Mouse (Mus musculus) embryonic facial prominence, embryonic 12.5 days (tissue): ENCODE measurements around the gene Bglap. TPM values are rescaled to one million over a fixed set of nuclear protein-coding genes. Genes with fewer than 3 reads are reported as not detected.

ENCODE experiments used
- ATAC-seq: fragments of 200-750 bp; cut with Nextera tagmentation; 2 replicates; pipeline ENCODE4 v1.8.0; 2017; ENCODE audit not compliant: insufficient number of reproducible peaks, insufficient read depth, low FRiP score, low TSS enrichment
- H3K27ac ChIP-seq: fragments of 300-500 bp; sonication (generic); 2 replicates; pipeline ENCODE4 v1.5.1; 2016; ENCODE audit warnings: mild to moderate bottlenecking
- H3K27me3 ChIP-seq: fragments of 300-500 bp; sonication (generic); 2 replicates; pipeline ENCODE4 v1.6.1; 2016; ENCODE audit warnings: mild to moderate bottlenecking, moderate library complexity
- H3K36me3 ChIP-seq: fragments of 300-500 bp; sonication (generic); 2 replicates; pipeline ENCODE4 v1.6.1; 2016; ENCODE audit warnings: mild to moderate bottlenecking
- H3K4me1 ChIP-seq: fragments of 300-500 bp; sonication (generic); 2 replicates; pipeline ENCODE4 v1.6.1; 2016
- H3K4me2 ChIP-seq: fragments of 300-500 bp; sonication (generic); replicated peaks from 2 replicates; pipeline ENCODE4 v1.6.1; 2016; ENCODE audit warnings: mild to moderate bottlenecking, moderate library complexity
- H3K4me3 ChIP-seq: fragments of 300-500 bp; sonication (generic); 2 replicates; pipeline ENCODE4 v1.5.1; 2016; ENCODE audit warnings: mild to moderate bottlenecking
- H3K9ac ChIP-seq: fragments of 300-500 bp; sonication (generic); 2 replicates; pipeline ENCODE4 v1.6.1; 2016; ENCODE audit warnings: mild to moderate bottlenecking, moderate library complexity
- H3K9me3 ChIP-seq: fragments of 300-500 bp; sonication (generic); 2 replicates; pipeline ENCODE4 v1.6.1; 2016; ENCODE audit warnings: mild to moderate bottlenecking, moderate library complexity
- WGBS: fragments of 180-500 bp; shearing (Covaris S2); methylation state at CpG from one replicate; pipeline ENCODE4 v1.1.7; 2016; 5-methylcytosine and 5-hydroxymethylcytosine counted together
- polyA plus RNA-seq: library from polyadenylated mRNA; unstranded; fragments of >200 nt; fragmentation: Nextera tagmentation; extraction: Ambion mirVana; gene quantifications from 2 replicates; pipeline ENCODE4 v1.2.1, GENCODE M21; 2016

Gene Bglap
- polyA plus RNA-seq, 1 experiment from 2014 or later: not detected

DNA sequence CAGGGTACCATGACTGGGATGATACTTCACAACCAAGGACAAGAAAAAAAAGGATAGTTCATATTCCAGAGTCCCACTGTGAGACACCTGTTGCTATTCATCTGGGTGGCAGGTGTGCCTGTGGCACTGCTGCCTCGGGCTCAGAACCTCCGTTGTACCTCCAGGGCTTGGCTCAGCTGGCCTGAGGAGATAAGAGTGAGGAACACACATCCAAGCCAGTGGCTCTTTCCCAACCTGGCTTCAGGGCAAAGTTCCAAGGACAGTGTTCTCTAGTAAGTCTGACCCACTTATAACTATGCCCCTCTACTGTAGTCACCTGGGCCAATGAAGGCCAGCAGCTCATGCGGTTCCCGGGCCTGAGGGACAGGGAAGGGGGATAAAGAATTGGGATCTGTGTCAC is 27.4 kb upstream of the Bglap start:
- H3K9me3 ChIP-seq: no peaks in the 10 kb centered on the region
- 86% methylated on average over 4 of the region's 4 CpGs for WGBS
- no peak overlapping the region for H3K4me3 ChIP-seq
- no peaks in the 10 kb centered on the region for H3K27me3 ChIP-seq
- ATAC-seq: no peak
- no peak overlapping the region for H3K9ac ChIP-seq
- no peak overlapping the region for H3K4me2 ChIP-seq
- peaks cover 11% of the 10 kb centered on the region for H3K4me1 ChIP-seq
- no peak overlapping the region for H3K27ac ChIP-seq
- peaks cover 51% of the 10 kb centered on the region for H3K36me3 ChIP-seq

- H3K4me2 ChIP-seq: peak overlapping the region; percentile 66
- no peaks in the 10 kb centered on the region for H3K9me3 ChIP-seq
- peaks cover 11% of the 10 kb centered on the region for H3K4me1 ChIP-seq
- 30% methylated on average over 7 of the region's 7 CpGs for WGBS
- peaks cover 40% of the 10 kb centered on the region for H3K36me3 ChIP-seq
- H3K9ac ChIP-seq: peak overlapping the region; percentile 89; the same call in 1 of the 2 replicates
- no peaks in the 10 kb centered on the region for H3K27me3 ChIP-seq
- H3K4me3 ChIP-seq: peak overlapping the region; percentile 62
- H3K27ac ChIP-seq: peak overlapping the region; percentile 94; the same call in 1 of the 2 replicates
- ATAC-seq: no peak
Measured at GRCm38 (mm10) chr3:88410645-88411031, 26.4 kb upstream of the Bglap start.

GRCm38 (mm10) chr3:88409741-88410644 is 25.7 kb upstream of the Bglap start, which contains the start of gene Pmf1:
Pmf1 (minus strand) TSS chr3:88410331.
- peak within 1 kb of the TSS; percentile 62 for H3K4me3 ChIP-seq
- peak within 1 kb of the TSS; percentile 89 for H3K9ac ChIP-seq
- no peaks in the 10 kb centered on the region for H3K9me3 ChIP-seq
- ATAC-seq: peak; percentile 86
- under 1% methylated on average over 54 of the region's 54 CpGs for WGBS
- peaks cover 34% of the 10 kb centered on the region for H3K36me3 ChIP-seq
- peak within 1 kb of the TSS; percentile 94 for H3K27ac ChIP-seq
- H3K27me3 ChIP-seq: no peaks in the 10 kb centered on the region
- peak within 1 kb of the TSS; percentile 66 for H3K4me2 ChIP-seq
- H3K4me1 ChIP-seq: peaks cover 11% of the 10 kb centered on the region

GRCm38 (mm10) chr3:88408953-88409352 is 24.7 kb upstream of the Bglap start:
- H3K9me3 ChIP-seq: no peaks in the 10 kb centered on the region
- H3K36me3 ChIP-seq: peaks cover 26% of the 10 kb centered on the region
- no peaks in the 10 kb centered on the region for H3K27me3 ChIP-seq
- 69% methylated on average over 5 of the region's 5 CpGs for WGBS
- ATAC-seq: no peak
- H3K4me1 ChIP-seq: peaks cover 11% of the 10 kb centered on the region
- H3K27ac ChIP-seq: no peak overlapping the region
- peak overlapping the region; percentile 66 for H3K4me2 ChIP-seq
- H3K4me3 ChIP-seq: peak overlapping the region; percentile 62
- H3K9ac ChIP-seq: peak overlapping the region; percentile 89

DNA sequence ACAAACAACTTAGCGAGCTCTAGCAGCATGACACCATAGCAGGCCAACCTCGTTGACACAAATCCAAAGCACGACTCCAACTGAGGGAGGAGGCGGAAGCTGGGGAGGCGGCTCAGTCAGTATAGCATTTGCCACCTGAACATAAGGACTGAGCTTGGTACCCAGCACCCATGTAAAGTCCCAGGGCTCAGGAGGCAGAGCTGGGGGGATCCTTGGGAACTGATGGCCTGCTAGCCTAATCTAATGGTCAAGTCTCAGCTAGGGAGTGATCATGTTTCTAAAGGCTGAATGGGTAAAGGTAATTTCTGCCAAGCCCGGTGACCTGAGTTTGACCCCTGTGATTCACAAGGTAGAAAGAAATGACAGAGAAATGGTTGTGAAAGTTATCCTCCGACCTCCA is 23.3 kb upstream of the Bglap start:
- no peaks in the 10 kb centered on the region for H3K9me3 ChIP-seq
- peaks cover 21% of the 10 kb centered on the region for H3K36me3 ChIP-seq
- peaks cover 11% of the 10 kb centered on the region for H3K4me1 ChIP-seq
- no peak overlapping the region for H3K4me3 ChIP-seq
- H3K27ac ChIP-seq: no peak overlapping the region
- ATAC-seq: no peak
- WGBS: 48% methylated on average over 7 of the region's 7 CpGs
- no peak overlapping the region for H3K4me2 ChIP-seq
- H3K27me3 ChIP-seq: no peaks in the 10 kb centered on the region
- no peak overlapping the region for H3K9ac ChIP-seq

DNA sequence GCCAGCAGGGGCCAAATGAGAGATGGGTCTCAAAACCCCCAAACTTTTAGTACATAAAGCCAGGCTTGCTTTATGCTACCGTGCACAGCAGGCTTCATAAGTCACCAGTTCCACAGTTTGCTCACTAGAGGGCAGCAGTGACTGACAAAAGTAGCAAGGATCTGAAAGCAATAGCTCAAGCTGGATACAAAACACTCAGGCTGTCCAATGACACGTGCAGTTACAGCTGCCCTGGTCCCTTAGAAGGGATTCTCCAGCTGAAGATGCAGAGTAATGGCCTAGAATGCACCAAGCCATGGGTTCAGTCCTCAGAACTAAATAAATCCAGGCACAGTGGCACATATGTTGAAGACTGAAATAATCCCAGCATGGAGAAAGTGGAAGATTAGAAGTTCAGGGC is 22.8 kb upstream of the Bglap start:
- no peak for ATAC-seq
- Histone ChIP-seq H3K4me2 (no peak overlapping the region), H3K9ac (no peak overlapping the region), H3K9me3 (no peaks in the 10 kb centered on the region), H3K27me3 (no peaks in the 10 kb centered on the region), H3K27ac (no peak overlapping the region), H3K4me3 (no peak overlapping the region), H3K4me1 (peaks cover 11% of the 10 kb centered on the region), H3K36me3 (peaks cover 17% of the 10 kb centered on the region)
- WGBS: 0% methylated on average over 2 of the region's 2 CpGs

DNA sequence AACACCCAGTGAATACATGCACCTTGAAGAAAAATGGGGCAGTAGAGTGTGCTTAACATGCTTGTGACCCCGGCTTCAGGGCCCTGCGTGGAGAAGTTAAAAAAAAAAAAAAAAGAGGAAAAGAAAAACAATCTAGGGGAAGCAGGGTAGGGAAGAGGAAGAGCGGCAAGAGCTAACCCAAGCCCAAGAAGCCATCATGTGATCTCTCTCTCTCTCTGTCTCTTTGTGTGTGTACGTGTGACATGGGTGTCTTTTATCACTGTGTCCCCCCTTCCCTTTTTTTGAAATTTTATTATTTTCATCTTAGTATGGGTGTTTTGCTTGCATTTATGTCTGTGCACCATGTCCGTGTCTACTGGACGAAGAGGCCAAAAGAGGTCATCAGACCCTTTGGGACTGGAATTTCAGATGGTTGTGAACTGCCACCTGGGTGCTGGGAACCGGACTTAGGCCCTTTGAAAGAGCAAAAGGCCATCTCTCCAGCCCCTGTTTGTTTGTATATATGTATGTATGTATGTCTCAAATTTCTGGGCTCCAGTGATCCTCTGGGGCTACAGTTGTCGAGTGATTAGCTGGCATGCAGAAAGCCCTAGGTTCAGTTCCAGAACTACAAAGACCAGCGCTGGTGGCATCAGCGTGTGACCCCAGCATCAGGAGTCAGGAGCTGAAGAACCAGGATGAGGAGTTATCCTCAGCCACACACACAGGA is 19.4 kb upstream of the Bglap start:
- WGBS: 89% methylated on average over 10 of the region's 10 CpGs

DNA sequence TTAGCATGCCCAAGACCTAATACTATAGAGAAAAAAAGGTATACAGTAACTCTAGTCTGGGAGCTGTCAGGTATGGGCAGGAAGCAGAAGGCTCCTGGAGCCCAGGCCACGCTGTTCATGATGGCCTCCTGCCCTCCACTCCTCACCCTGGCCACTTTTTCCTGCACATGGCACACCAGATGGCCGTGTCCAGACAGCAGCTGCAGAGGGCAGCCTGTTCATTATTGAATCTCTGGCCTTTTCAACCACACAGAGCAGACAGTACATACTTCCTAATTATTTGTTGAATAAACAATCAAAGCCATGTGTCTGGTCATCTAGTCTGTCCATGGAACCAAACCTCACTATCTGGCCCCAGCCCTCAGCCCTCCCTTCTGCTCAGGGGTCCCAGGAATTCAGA is 14.4 kb upstream of the Bglap start:
- Histone ChIP-seq H3K27ac (no peak overlapping the region), H3K4me3 (no peak overlapping the region), H3K9me3 (no peaks in the 10 kb centered on the region), H3K4me2 (no peak overlapping the region), H3K9ac (no peak overlapping the region), H3K27me3 (no peaks in the 10 kb centered on the region), H3K4me1 (no peaks in the 10 kb centered on the region), H3K36me3 (peaks cover 52% of the 10 kb centered on the region)
- no peak for ATAC-seq
- WGBS: 77% methylated on average over 2 of the region's 2 CpGs

More for the DNA sequence above, 19.4 kb upstream of the Bglap start:
- H3K36me3 ChIP-seq: peaks cover 15% of the 10 kb centered on the region
- H3K4me2 ChIP-seq: no peak overlapping the region
- no peak overlapping the region for H3K9ac ChIP-seq
- ATAC-seq: no peak
- H3K27me3 ChIP-seq: no peaks in the 10 kb centered on the region
- no peak overlapping the region for H3K4me3 ChIP-seq
- H3K27ac ChIP-seq: no peak overlapping the region
- H3K9me3 ChIP-seq: no peaks in the 10 kb centered on the region
- H3K4me1 ChIP-seq: peaks cover 3% of the 10 kb centered on the region

GRCm38 (mm10) chr3:88395742-88396141 is 11.5 kb upstream of the Bglap start:
- Histone ChIP-seq H3K4me3 (no peak overlapping the region), H3K9ac (no peak overlapping the region), H3K27ac (no peak overlapping the region), H3K9me3 (no peaks in the 10 kb centered on the region), H3K36me3 (peaks cover 50% of the 10 kb centered on the region), H3K4me2 (no peak overlapping the region), H3K4me1 (no peaks in the 10 kb centered on the region), H3K27me3 (no peaks in the 10 kb centered on the region)
- ATAC-seq: no peak
- 93% methylated on average over 8 of the region's 8 CpGs for WGBS

DNA sequence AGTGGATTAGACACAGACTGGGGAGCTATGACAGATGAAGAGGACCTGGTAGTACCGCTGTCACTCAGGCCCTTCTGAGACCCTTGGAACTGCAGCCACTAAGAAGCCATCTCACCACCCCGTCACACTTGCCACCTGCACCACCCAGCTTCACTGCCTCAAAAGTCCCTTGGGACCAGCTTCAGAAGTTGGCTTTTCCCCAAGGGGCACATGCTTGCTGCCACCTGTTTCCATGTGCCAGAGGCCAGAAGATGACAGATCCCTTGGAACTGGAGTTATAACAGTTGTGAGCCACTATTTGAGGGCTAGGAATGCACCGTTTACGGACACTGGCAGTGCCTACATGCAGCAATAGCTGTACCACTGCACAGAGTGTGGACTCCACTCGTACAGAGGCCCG is 11.0 kb upstream of the Bglap start:
- ATAC-seq: no peak
- WGBS: 92% methylated on average over 6 of the region's 6 CpGs
- H3K36me3 ChIP-seq: peaks cover 47% of the 10 kb centered on the region
- H3K4me3 ChIP-seq: no peak overlapping the region
- no peaks in the 10 kb centered on the region for H3K4me1 ChIP-seq
- H3K4me2 ChIP-seq: no peak overlapping the region
- no peak overlapping the region for H3K9ac ChIP-seq
- H3K27ac ChIP-seq: no peak overlapping the region
- H3K9me3 ChIP-seq: no peaks in the 10 kb centered on the region
- no peaks in the 10 kb centered on the region for H3K27me3 ChIP-seq

DNA sequence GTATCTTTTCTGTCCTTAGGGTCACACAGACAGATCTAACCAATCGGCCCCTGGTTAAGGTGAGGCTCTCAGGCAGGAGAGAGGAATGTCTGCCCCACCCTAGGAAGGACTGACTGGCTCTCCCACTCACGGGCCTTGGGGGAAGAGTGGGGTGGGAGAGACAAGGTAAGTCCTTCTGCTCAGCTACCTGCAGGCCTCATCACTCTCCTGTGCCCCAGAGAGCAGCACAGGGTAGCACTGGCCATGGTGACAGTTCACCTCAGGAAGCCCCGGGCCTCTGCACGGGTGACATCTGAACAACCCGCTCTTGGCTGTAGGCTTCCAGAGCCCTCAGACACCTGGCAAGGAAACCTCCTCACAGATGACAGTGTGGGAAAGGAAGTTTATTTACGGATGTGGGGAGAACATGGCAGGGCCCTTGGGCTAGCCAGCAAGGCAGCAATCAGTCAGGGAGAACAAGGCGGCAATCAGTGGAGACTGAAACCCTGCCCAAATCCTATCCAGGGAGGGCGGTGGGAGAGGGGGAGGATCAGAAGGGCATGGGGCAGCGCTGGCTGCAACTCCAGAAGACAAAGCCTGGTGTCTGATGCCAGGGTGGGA is 9.6 kb upstream of the Bglap start:
- H3K4me1 ChIP-seq: no peaks in the 10 kb centered on the region
- ATAC-seq: no peak
- H3K9ac ChIP-seq: no peak overlapping the region
- no peaks in the 10 kb centered on the region for H3K9me3 ChIP-seq
- no peak overlapping the region for H3K27ac ChIP-seq
- no peaks in the 10 kb centered on the region for H3K27me3 ChIP-seq
- 85% methylated on average over 9 of the region's 9 CpGs for WGBS
- H3K36me3 ChIP-seq: peaks cover 46% of the 10 kb centered on the region
- no peak overlapping the region for H3K4me2 ChIP-seq
- no peak overlapping the region for H3K4me3 ChIP-seq
